Mouse (Mus musculus) cerebellum, adult 8-10 months (tissue): ENCODE results near the gene Vmn2r34.
"Not testable (repeated sequence)": the region's sequence is repeated elsewhere in the genome, so short reads cannot be mapped to it uniquely, and the experiment has no call there.

ENCODE experiments used
- DNase-seq: peaks from one replicate; pipeline ENCODE4 v3.0.0; 2022

Gene Vmn2r34

GRCm38 (mm10) chr7:7689413-7689812 lies at the start of gene Vmn2r34:
TSS of gene Vmn2r34 (minus strand) at chr7:7689513.
- DNase-seq: not testable (repeated sequence)

GRCm38 (mm10) chr7:7674032-7674431 lies 15.3 kb downstream of the Vmn2r34 start:
- DNase-seq: not testable (repeated sequence)
